Mouse (Mus musculus) CD4-positive, CD25-positive, alpha-beta regulatory T cell, adult 2 months (primary cell): ENCODE data around the gene Cdpf1.

Experiments
- DNase-seq: peaks from one replicate; pipeline ENCODE4 v3.0.0-alpha.2; 2012; ENCODE audit warnings: low read depth, low spot score

Gene Cdpf1

GRCm38 (mm10) chr15:85811535-85812277 lies at the start of gene Cdpf1:
Cdpf1 (minus strand) TSS chr15:85811697.
- peak; percentile 98 for DNase-seq

- peak; percentile 96 for DNase-seq
Measured at GRCm38 (mm10) chr15:85859490-85860031, 48.1 kb upstream of the Cdpf1 start, which contains the start of gene Gtse1. Gtse1 (plus strand) TSS chr15:85859745.

DNA sequence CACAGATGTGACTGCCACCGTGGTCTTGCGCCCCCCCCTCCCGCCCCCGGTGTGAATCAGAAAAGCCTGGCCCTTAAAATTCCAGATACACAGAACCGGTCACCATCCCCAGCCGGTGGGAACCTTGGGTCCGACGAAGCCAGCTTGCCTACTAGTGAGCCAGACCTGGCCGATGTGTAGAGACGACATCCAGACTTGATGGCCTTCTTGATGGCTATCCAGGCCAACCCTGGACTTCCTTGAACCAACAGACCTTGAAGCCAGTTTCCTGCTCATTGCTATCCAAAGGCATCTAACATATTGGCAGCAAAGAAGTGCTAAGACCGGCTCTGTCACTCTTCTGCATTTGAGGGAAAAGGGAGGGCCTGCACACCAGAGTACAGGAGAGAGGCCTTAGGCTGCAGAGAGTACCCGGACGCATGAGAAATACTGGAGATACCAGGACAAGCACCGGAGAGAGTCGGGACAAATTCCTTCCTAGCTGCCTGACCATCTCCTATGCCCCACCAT lies 47.5 kb upstream of the Cdpf1 start:
- no peak for DNase-seq

GRCm38 (mm10) chr15:85851656-85852392 lies 40.3 kb upstream of the Cdpf1 start:
- peak; percentile 23 for DNase-seq

DNA sequence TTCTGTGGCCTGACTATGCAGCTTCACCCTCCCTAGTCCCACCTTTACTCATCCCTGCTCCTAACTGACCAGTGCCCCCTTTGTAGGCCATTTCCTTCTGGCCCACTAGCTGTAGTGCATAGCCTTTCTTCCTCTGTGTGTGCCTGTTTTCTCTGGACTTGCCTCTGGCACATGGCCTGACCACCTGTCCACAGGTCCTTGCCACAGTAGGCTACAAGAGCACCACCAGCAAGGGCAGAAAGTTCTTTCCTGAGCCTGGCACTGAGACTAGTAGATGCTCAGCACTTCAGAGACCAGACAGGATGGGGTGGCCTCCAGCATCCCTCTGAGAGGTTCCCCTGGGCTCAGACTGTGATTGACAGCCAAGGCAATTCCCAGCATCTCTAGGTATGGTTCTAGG lies 33.6 kb upstream of the Cdpf1 start:
- no peak for DNase-seq

GRCm38 (mm10) chr15:85841796-85842360 lies 30.4 kb upstream of the Cdpf1 start:
- DNase-seq, result no peak

GRCm38 (mm10) chr15:85840983-85841382 lies 29.5 kb upstream of the Cdpf1 start:
- peak; percentile 60 for DNase-seq

- DNase-seq, result no peak
Measured at GRCm38 (mm10) chr15:85836887-85837286, 25.4 kb upstream of the Cdpf1 start.

- DNase-seq, result peak; percentile 48
Measured at GRCm38 (mm10) chr15:85835335-85835734, 23.8 kb upstream of the Cdpf1 start.

- peak; percentile 15 for DNase-seq
Measured at GRCm38 (mm10) chr15:85832599-85832998, 21.1 kb upstream of the Cdpf1 start.

GRCm38 (mm10) chr15:85831954-85832590 lies 20.6 kb upstream of the Cdpf1 start, which contains the start of gene Ttc38:
Ttc38 (plus strand) TSS chr15:85832306.
- peak; percentile 88 for DNase-seq

- no peak for DNase-seq
Measured at GRCm38 (mm10) chr15:85829470-85829869, 18.0 kb upstream of the Cdpf1 start.

- no peak for DNase-seq
Measured at GRCm38 (mm10) chr15:85828071-85828470, 16.6 kb upstream of the Cdpf1 start.

- no peak for DNase-seq
Measured at GRCm38 (mm10) chr15:85826676-85827075, 15.2 kb upstream of the Cdpf1 start.

- no peak for DNase-seq
Measured at GRCm38 (mm10) chr15:85822011-85822359, 10.5 kb upstream of the Cdpf1 start.

DNA sequence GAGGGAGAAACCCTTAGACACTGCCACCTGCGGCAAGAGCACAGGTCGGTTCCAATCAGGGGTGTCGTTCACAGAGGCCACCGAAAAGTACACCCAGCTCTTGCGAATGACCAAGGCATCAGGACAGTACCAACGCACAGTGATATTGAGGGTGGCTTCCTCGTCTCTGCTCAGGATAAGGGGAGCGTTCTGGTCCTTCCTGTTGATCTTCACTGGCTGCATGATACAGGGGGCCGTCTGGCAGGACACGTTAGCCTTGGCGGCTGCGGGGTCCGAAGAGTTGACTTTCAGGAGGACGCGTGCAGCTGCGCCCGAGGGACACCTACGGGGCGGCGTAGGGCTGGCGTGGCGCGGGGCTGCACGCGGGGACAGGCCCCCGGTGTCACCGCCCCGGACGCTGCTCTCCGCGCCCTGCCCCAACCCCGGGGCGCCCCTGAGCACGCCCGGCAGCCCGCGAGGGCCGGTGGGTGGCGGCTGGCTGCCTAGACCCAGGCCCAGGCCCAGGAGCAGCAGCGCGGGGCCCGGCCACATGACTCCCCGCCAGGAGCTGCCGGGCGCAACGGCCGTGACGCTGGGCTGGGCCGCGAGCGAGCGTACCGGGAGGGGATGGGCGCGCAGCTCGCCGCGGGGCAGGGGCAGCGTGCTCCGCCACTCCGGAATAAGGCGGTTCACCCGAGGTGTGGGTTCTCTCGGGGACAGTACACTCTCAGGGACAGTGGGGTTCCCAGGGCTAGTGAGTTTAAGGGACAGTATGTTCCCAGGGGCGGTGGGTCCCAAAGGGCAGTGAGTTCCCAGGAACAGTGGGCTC lies 9.9 kb upstream of the Cdpf1 start, which contains the start of gene Pkdrej:
Pkdrej (minus strand) TSS at position 532 of the 808 bp plus-strand sequence.
- peak; percentile 15 for DNase-seq

DNA sequence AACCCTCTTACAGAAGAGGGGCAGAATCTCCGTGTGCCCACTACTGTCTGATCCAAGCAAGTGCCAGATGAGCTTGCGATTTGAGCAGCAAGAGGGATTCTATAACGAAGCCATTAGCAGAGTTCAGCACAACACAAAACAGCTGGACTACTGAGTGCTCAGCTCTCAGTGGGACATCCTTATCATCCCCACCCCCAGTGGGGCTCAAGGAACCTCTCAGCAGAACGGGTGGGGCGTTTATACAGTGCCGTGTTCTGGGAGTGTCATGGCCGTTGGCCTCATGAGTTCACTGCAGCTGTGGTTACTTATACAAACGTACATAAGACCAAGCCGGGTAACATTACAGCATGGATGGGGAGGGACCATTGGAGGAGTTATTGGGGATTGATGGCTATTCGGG lies 1.9 kb upstream of the Cdpf1 start:
- no peak for DNase-seq

- peak; percentile 83 for DNase-seq
Measured at GRCm38 (mm10) chr15:85810806-85811521, 533 bp downstream of the Cdpf1 start.

GRCm38 (mm10) chr15:85810462-85810805 lies 1.1 kb downstream of the Cdpf1 start:
- no peak for DNase-seq

DNA sequence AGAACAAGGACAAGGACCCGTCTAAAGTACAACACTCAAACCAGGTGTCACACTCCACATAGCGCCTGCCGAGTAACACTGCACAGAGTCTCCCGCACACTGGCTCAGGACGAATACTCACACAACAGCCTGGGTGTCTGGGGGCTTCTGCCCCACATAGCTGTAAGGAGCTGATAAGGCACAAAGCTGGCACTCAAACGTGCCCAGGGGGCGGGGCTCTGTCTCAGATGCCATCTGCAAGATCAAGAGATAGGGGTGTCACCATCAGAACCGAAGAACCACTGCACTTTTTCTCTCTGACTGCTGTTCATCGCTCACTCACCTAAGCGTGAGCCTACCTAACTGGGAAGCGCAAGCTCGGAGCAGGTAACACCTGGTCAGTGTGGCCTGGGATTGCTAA lies 2.4 kb downstream of the Cdpf1 start:
- peak; percentile 35 for DNase-seq
